Mouse (Mus musculus) lung, postnatal 0 days (tissue): ENCODE data around the gene Ptprs.

Experiments used
- CTCF ChIP-seq: IDR thresholded peaks from 2 replicates; pipeline ENCODE4 v1.5.1; 2016; ENCODE audit warnings: antibody characterized with exemption, mild to moderate bottlenecking
- EP300 ChIP-seq: IDR thresholded peaks from 2 replicates; pipeline ENCODE4 v1.6.1; 2016; ENCODE audit warnings: antibody characterized with exemption, mild to moderate bottlenecking, control low read depth

GRCm38 (mm10) chr17:56510473-56510969 is 34.2 kb upstream of the Ptprs start:
- TF ChIP-seq CTCF = no peak
- TF ChIP-seq EP300 = no peak
